Mouse (Mus musculus) limb, embryonic 10.5 days (tissue): ENCODE measurements around the gene Wnt6. TPM values are rescaled to one million over a fixed set of nuclear protein-coding genes. Genes with fewer than 3 reads are reported as not detected.

Experiments used
- DNase-seq: peaks from one replicate; pipeline ENCODE4 v3.0.0-alpha.2; 2017; ENCODE audit warnings: low spot score
- H3K27ac ChIP-seq: fragments of 300-500 bp; sonication (generic); 2 replicates; pipeline ENCODE4 v1.5.1; 2016; ENCODE audit warnings: mild to moderate bottlenecking
- H3K27me3 ChIP-seq: fragments of 300-500 bp; sonication (generic); 2 replicates; pipeline ENCODE4 v1.6.1; 2016; ENCODE audit warnings: low read depth, mild to moderate bottlenecking; ENCODE audit not compliant: poor library complexity, severe bottlenecking
- H3K36me3 ChIP-seq: fragments of 300-500 bp; sonication (generic); 2 replicates; pipeline ENCODE4 v1.6.1; 2016; ENCODE audit warnings: mild to moderate bottlenecking, moderate library complexity
- H3K4me1 ChIP-seq: fragments of 300-500 bp; sonication (generic); 2 replicates; pipeline ENCODE4 v1.6.1; 2016
- H3K4me3 ChIP-seq: fragments of 300-500 bp; sonication (generic); 2 replicates; pipeline ENCODE4 v1.5.1; 2016; ENCODE audit warnings: mild to moderate bottlenecking, moderate library complexity
- H3K9me3 ChIP-seq: fragments of 300-500 bp; sonication (generic); replicated peaks from 2 replicates; pipeline ENCODE4 v1.6.1; 2016; ENCODE audit warnings: mild to moderate bottlenecking
- WGBS: fragments of 180-500 bp; shearing (Covaris S2); methylation state at CpG from one replicate; pipeline ENCODE4 v1.1.7; 2016; 5-methylcytosine and 5-hydroxymethylcytosine counted together
- polyA plus RNA-seq: library from polyadenylated mRNA; unstranded; fragments of >200 nt; fragmentation: Nextera tagmentation; extraction: Ambion mirVana; gene quantifications from 2 replicates; pipeline ENCODE4 v1.2.1, GENCODE M21; 2016

Wnt6 gene
- 30.1 and 34.2 TPM in 2 replicates for polyA plus RNA-seq

DNA sequence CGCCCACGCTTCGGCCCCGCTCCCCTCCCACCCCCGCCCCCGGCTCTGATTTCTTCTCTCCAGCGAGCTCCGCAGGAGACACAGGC is at the start of gene Wnt6:
TSS of gene Wnt6 (plus strand) at position 48 of the 86 bp plus-strand sequence.
- no peak for DNase-seq
- no peaks in the 10 kb centered on the region for H3K9me3 ChIP-seq
- peak within 1 kb of the TSS; percentile 26 for H3K27ac ChIP-seq
- H3K4me3 ChIP-seq, result peak within 1 kb of the TSS; percentile 59
- peaks cover 52% of the 10 kb centered on the region for H3K4me1 ChIP-seq
- H3K27me3 ChIP-seq, result peaks cover 99% of the 10 kb centered on the region
- WGBS, result 0% methylated on average over 7 of the region's 8 CpGs
- no peaks in the 10 kb centered on the region for H3K36me3 ChIP-seq

DNA sequence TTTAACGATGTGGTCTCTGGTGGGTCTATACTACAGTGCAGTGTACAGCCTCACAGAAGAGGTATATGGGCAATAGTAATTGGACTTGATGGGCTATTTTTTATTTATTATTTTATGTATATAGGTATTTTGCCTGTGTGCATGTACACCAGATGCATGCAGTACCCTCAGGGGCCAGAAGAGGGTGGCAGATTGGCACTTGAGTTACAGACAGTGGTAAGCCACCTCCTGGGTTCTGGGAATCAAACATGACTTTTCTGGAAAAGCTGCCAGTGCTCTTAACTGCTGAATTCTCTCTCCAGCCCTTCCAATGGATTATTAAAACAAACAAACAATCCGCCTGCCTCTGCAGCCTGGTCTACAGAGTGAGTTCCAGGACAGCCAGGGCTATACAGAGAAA is 47.9 kb upstream of the Wnt6 start:
- Histone ChIP-seq H3K9me3 (no peaks in the 10 kb centered on the region), H3K4me1 (peaks cover 9% of the 10 kb centered on the region; the same call in 1 of the 2 replicates), H3K4me3 (no peak overlapping the region), H3K36me3 (peaks cover 9% of the 10 kb centered on the region; the same call in 1 of the 2 replicates), H3K27ac (no peak overlapping the region), H3K27me3 (no peaks in the 10 kb centered on the region)
- WGBS, result 74% methylated on average over 2 of the region's 2 CpGs
- DNase-seq, result peak; percentile 46

DNA sequence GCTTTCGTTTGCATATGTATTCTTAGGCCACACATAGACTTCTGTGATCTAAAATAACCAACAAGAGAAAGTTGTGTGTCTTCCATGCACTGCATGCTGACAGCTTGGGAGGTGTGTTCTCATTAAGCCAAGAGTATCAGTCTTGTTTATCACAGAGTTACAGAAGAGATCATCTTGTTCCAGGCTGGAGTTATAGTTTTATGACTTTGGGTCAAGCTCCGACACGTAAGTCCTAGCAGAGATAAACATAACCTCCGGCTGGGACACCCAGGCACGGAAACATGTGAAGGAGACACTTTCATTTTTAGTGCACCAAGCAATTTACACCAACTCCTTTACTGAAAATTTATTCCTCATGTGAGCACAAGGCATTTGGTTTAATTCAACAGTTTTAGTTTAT is 45.6 kb upstream of the Wnt6 start:
- Histone ChIP-seq H3K36me3 (peaks cover 7% of the 10 kb centered on the region; the same call in 1 of the 2 replicates), H3K27ac (no peak overlapping the region), H3K4me1 (0 out of 2 replicates have a peak, but pooled peaks cover under 1% of the 10 kb centered on the region), H3K4me3 (no peak overlapping the region), H3K9me3 (no peaks in the 10 kb centered on the region), H3K27me3 (no peaks in the 10 kb centered on the region)
- no peak for DNase-seq
- WGBS, result 78% methylated on average over 5 of the region's 5 CpGs

DNA sequence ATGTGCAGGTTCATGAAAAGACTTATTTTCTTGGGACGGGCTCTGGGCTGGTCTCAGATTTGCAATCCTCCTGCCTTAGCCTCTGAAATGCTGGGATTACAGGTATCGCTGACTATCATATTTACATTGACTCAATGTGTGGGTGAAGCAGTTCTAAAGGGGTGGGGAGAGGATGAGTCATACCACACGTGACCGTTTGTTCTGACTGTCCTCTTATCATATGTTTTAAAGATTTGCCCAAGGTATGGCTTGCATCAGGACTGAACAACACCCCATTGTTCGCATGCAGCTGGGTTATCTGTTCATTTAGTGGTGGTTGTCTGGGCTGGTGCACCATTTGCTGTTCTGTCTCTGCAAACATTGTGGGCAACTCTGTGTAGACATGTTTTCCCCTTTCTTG is 45.0 kb upstream of the Wnt6 start:
- Histone ChIP-seq H3K4me1 (no peaks in the 10 kb centered on the region), H3K4me3 (no peak overlapping the region), H3K36me3 (peaks cover 7% of the 10 kb centered on the region; the same call in 1 of the 2 replicates), H3K9me3 (no peaks in the 10 kb centered on the region), H3K27ac (no peak overlapping the region), H3K27me3 (no peaks in the 10 kb centered on the region)
- WGBS, result 87% methylated on average over 5 of the region's 5 CpGs
- no peak for DNase-seq

DNA sequence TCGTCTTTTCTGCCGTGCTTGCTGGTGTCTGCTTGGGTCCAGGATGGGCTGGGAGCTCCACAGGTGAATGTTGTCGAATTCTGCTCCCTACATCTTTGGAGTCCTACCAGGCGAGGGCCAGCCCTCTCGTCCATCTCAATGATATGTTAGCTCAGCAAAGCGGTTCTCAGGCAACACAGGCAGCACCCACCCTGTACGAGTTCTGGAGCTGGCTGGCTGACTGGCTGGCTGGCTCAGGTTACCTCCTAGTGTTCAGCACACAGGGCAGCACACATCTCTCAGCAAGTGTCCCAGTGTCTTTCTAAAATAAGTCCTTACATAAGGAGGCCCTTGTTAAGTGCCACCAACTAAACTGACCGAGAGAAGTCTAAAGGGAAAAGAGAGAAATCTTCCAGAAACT is 43.2 kb upstream of the Wnt6 start:
- 75% methylated on average over 8 of the region's 8 CpGs for WGBS
- H3K4me3 ChIP-seq, result no peak overlapping the region
- H3K4me1 ChIP-seq, result no peaks in the 10 kb centered on the region
- DNase-seq, result no peak
- H3K27ac ChIP-seq, result no peak overlapping the region
- no peaks in the 10 kb centered on the region for H3K9me3 ChIP-seq
- H3K27me3 ChIP-seq, result no peaks in the 10 kb centered on the region
- 0 out of 2 replicates have a peak, but pooled peaks cover 7% of the 10 kb centered on the region for H3K36me3 ChIP-seq

DNA sequence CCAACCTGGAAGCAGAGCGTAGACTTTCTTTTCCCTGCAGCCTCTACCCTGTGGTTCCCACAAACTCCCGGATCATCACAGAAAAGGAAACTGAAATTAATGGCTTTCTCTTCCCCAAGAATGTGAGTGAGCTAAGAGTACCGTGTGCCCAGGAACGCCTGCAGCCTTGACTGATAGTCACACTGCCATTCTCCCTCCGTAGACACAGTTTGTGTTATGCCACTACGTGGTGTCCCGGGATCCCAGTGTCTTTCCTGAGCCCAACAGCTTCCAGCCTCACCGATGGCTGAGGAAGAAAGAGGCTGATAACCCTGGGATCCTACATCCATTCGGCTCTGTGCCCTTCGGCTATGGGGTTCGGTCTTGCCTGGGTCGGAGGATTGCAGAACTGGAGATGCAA is 34.7 kb upstream of the Wnt6 start:
- DNase-seq, result no peak

DNA sequence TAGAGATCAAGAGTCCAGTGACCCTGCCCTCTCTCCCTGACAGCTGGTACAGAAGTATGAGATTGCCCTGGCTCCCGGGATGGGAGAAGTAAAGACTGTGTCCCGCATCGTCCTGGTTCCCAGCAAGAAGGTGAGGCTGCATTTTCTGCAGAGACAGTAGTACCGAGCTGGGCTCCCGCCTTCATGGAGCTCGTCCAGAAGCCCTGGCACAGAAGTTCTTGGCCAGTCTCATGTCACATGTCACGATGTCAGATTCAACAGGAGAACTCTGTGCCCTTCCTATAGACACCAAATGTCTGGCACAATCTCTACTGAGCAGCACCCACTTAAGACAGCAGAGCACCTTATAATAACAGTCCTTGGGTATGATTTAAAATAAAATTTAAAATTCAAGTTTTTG is 34.2 kb upstream of the Wnt6 start:
- Histone ChIP-seq H3K4me1 (peaks cover 3% of the 10 kb centered on the region; the same call in 1 of the 2 replicates), H3K9me3 (no peaks in the 10 kb centered on the region), H3K36me3 (peaks cover 37% of the 10 kb centered on the region), H3K4me3 (no peak overlapping the region), H3K27me3 (no peaks in the 10 kb centered on the region), H3K27ac (no peak overlapping the region)
- DNase-seq, result no peak
- 89% methylated on average over 7 of the region's 7 CpGs for WGBS

More for the DNA sequence above, 34.7 kb upstream of the Wnt6 start:
- H3K36me3 ChIP-seq, result peaks cover 39% of the 10 kb centered on the region
- peaks cover 3% of the 10 kb centered on the region; the same call in 1 of the 2 replicates for H3K4me1 ChIP-seq
- H3K27me3 ChIP-seq, result no peaks in the 10 kb centered on the region
- WGBS, result 93% methylated on average over 12 of the region's 12 CpGs
- no peak overlapping the region for H3K4me3 ChIP-seq
- H3K27ac ChIP-seq, result no peak overlapping the region
- no peaks in the 10 kb centered on the region for H3K9me3 ChIP-seq

DNA sequence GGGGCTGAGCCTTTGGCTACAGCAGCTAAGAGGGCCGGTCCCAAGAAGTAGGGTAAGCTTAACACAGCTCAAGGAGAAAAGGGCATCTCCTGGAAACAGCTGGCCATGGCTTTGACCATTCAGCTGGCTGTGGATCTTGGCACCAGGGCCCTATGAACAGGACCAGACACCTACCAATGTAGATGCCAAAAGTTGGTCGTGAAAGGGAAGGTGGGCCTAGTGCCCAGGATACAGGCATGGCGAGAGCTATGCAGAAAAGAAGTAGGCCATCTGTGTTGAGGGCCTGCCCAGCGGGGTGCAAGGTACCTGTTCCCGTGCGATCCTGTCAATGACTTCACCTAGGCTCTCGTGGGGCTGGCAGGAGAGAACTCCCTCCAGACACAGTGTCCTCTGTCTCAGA is 30.8 kb upstream of the Wnt6 start:
- no peaks in the 10 kb centered on the region for H3K9me3 ChIP-seq
- WGBS, result 75% methylated on average over 7 of the region's 7 CpGs
- DNase-seq, result no peak
- peaks cover 27% of the 10 kb centered on the region for H3K36me3 ChIP-seq
- no peaks in the 10 kb centered on the region for H3K4me1 ChIP-seq
- H3K27me3 ChIP-seq, result no peaks in the 10 kb centered on the region
- no peak overlapping the region for H3K27ac ChIP-seq
- H3K4me3 ChIP-seq, result no peak overlapping the region

DNA sequence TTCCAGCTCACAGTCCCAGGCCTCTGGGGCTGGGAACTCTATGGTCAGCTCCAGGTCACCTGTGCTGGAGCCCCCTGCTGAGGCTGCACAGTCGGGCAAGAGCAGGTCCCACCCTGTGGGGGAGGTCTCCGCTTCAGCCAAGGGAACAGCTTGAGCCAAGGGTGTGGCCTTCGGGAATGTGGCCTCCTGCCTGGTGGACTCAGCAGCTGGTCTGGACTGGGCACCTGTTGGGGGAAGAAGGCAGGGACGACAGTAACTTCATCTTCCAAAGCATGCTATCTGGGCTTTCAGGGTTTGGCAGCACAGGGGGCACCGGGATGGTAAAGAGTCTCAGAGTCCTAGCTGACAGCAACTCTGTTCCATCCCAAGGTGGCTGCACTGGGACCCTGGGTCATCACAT is 24.4 kb upstream of the Wnt6 start:
- no peak for DNase-seq
- 72% methylated on average over 5 of the region's 5 CpGs for WGBS
- Histone ChIP-seq H3K27ac (no peak overlapping the region), H3K27me3 (peaks cover 34% of the 10 kb centered on the region), H3K9me3 (no peaks in the 10 kb centered on the region), H3K4me3 (no peak overlapping the region), H3K36me3 (no peaks in the 10 kb centered on the region), H3K4me1 (peaks cover 9% of the 10 kb centered on the region)

DNA sequence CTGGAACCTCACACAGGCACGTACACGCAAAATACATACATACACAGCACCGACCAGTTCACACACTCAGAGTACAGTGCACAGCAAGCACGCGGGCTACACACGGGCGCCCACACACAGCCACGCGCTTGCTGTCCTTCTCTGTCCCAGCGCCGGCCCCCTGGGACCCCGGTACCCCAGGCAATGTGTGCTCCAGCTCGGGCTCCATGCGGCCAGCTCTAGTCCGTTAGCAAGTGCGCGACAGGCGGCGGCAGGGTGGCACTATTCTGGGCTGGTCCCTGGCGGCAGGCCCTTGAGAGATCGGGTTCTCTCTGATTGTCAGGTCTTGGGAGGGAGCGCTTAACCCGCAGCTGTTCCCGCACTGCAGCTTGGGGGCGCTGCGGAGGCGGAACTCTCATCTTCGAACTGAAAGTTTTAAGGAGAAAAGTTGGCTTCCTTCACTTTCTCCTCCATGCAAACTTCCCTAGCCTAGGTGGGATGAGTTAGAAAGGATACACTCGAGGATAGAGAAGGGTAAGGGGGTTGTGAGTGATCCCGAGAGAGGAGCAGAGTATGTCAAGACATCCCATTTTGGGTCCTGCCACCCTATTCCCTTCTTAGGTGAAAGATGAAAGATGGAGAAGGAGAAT is 22.9 kb upstream of the Wnt6 start, which contains the start of gene Prkag3:
TSS of gene Prkag3 (minus strand) at position 579 of the 629 bp plus-strand sequence.
- Histone ChIP-seq H3K4me3 (peak within 1 kb of the TSS; percentile 37), H3K27me3 (peaks cover 34% of the 10 kb centered on the region), H3K4me1 (peaks cover 14% of the 10 kb centered on the region), H3K27ac (peak within 1 kb of the TSS; percentile 57; the same call in 1 of the 2 replicates), H3K9me3 (no peaks in the 10 kb centered on the region), H3K36me3 (no peaks in the 10 kb centered on the region)
- WGBS, result 11% methylated on average over 30 of the region's 30 CpGs
- peak; percentile 64 for DNase-seq

DNA sequence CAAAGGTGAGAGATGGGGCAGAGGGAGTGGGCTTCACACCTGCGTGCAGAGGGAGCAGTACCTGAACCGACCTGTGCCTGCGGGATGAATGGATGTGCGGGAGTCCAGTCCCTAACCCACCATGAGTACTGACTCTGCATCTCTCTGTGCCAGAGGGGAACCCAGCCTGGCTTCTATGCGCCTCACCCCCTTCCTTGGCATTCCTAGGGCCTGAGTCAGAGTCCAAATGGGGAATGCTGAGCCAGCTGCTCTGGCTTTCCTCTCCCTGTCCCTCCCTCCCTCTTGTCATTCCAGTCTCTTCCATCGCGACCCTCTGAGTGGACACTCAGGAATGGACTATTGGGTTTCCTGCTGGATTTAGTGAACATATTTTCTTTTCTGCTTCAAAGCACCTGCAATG is 22.4 kb upstream of the Wnt6 start:
- 63% methylated on average over 7 of the region's 7 CpGs for WGBS
- no peak overlapping the region for H3K27ac ChIP-seq
- peaks cover 19% of the 10 kb centered on the region for H3K4me1 ChIP-seq
- H3K9me3 ChIP-seq, result no peaks in the 10 kb centered on the region
- DNase-seq, result no peak
- no peak overlapping the region for H3K4me3 ChIP-seq
- no peaks in the 10 kb centered on the region for H3K36me3 ChIP-seq
- H3K27me3 ChIP-seq, result peaks cover 34% of the 10 kb centered on the region

DNA sequence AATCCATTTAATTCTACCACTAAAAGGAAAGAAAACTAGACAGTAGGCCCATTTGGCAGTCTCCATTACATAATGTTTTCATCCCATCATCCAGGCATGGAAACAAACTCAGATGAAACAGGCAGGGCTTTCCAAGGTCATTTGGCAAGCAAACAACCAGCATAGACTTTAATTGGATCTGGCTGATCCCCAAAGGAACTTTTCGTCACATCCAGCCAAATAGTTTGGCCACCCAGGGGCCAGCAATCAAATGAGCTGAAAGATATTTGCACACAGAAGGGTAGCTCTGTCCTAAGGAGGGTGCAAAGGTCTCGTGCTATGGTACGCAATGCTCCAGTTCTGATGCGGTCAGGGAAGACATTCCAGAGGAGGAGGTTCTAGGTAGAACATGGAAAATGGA is 21.0 kb upstream of the Wnt6 start:
- 90% methylated on average over 4 of the region's 4 CpGs for WGBS
- H3K4me3 ChIP-seq, result no peak overlapping the region
- DNase-seq, result no peak
- no peak overlapping the region for H3K27ac ChIP-seq
- peaks cover 34% of the 10 kb centered on the region for H3K27me3 ChIP-seq
- H3K36me3 ChIP-seq, result no peaks in the 10 kb centered on the region
- peaks cover 24% of the 10 kb centered on the region for H3K4me1 ChIP-seq
- no peaks in the 10 kb centered on the region for H3K9me3 ChIP-seq

DNA sequence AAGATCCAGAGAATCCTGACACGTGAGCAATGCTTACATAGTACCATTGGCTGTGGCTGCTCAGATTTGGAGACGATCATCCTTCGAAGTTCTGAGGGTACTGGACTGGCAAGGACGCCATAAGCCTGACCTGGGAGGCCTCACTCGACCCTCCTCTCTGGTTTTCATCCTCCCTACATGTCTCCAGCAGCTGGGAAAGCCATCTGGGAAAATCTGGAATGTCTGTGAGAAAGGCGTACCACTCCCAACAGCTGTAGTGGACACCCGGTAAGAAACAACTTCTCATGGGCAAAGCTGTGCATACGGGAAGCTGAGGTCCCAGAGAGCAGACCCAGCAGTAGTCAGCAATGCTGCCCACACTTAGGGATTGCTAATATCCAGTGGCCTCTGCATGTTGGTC is 19.5 kb upstream of the Wnt6 start:
- Histone ChIP-seq H3K36me3 (no peaks in the 10 kb centered on the region), H3K9me3 (no peaks in the 10 kb centered on the region), H3K27ac (no peak overlapping the region), H3K4me1 (peaks cover 24% of the 10 kb centered on the region), H3K27me3 (peaks cover 29% of the 10 kb centered on the region), H3K4me3 (no peak overlapping the region)
- DNase-seq, result no peak
- 88% methylated on average over 8 of the region's 8 CpGs for WGBS

DNA sequence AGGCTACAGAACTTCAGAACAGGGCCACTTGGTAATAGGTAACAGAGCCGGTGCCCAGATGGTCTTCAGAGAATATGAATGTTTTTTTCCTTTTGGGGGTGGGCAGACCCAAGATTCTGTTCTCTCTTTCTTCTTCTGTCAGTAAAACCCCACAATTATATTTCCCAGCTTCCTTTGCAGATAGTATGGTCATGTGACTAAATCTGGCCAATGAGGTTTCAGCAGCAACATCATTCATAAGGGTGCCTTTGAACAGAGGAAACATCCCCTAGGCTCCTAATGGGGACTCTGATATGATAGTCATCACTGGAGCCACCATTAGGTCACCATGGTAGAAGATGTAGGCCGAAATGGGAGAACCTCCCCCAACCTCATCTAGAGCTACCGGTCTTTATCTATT is 18.9 kb upstream of the Wnt6 start:
- H3K27ac ChIP-seq, result no peak overlapping the region
- peaks cover 21% of the 10 kb centered on the region for H3K4me1 ChIP-seq
- WGBS, result 94% methylated on average over 3 of the region's 3 CpGs
- H3K36me3 ChIP-seq, result no peaks in the 10 kb centered on the region
- H3K27me3 ChIP-seq, result peaks cover 22% of the 10 kb centered on the region
- H3K9me3 ChIP-seq, result no peaks in the 10 kb centered on the region
- no peak for DNase-seq
- no peak overlapping the region for H3K4me3 ChIP-seq
